Mouse (Mus musculus) lung, postnatal 0 days (tissue): Measurements from ENCODE around the gene S100z.

Source experiments
- CTCF ChIP-seq: IDR thresholded peaks from 2 replicates; pipeline ENCODE4 v1.5.1; 2016; ENCODE audit warnings: antibody characterized with exemption, mild to moderate bottlenecking
- EP300 ChIP-seq: IDR thresholded peaks from 2 replicates; pipeline ENCODE4 v1.6.1; 2016; ENCODE audit warnings: antibody characterized with exemption, mild to moderate bottlenecking, control low read depth

- TF ChIP-seq CTCF (peak; percentile 93), EP300 (no peak)
Measured at GRCm38 (mm10) chr13:95481428-95481827, 2.9 kb upstream of the S100z start.
